Mouse (Mus musculus): ENCODE measurements around the gene Fgfr2.
"Not testable (repeated sequence)": the region's sequence is repeated elsewhere in the genome, so short reads cannot be mapped to it uniquely, and the experiment has no call there.

DNA sequence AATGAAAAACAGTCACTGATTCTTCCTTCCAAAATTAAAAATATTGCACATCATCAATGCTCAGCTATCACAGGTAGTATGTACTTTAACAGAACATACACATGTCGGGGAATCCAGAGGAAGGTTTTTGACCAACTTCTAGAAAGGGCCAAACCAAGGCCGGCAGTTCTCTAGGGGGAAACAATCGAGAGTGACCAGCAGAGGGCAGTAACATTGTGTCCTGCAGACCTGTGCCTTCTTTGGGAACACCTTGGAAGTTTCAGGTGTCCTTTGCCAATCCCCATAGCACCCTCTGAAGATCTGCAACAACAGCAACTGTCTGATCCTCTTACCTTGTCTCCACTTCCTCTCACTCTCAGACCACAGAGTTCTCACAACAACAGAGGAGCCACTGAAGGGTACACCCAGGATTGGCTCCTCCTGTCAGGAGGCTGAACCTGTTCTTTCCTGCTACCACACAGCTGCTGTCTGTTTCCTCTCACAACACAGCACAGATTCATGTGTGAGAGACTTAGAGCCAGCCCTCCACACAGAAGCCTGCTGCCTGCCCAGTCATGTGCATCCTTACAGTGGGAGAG, 2077.8 kb downstream of the Fgfr2 start:
- not testable (repeated sequence) for TF ChIP-seq ZNF384 (IDR thresholded peaks at IDR 0.05; ENCODE audit: low read depth, low read length); ZC3H11A (IDR thresholded peaks at IDR 0.05; ENCODE audit: borderline replicate concordance, low read depth, low read length); HCFC1 (IDR thresholded peaks at IDR 0.05; ENCODE audit: borderline replicate concordance, insufficient read depth, low read length); CHD2 (IDR thresholded peaks at IDR 0.05; ENCODE audit: low read depth, low read length); MAFK (IDR thresholded peaks at IDR 0.05; ENCODE audit: insufficient read depth, low read depth, low read length)
